Mouse (Mus musculus): ENCODE measurements around the gene Slc22a23. TPM values are rescaled to one million over a fixed set of nuclear protein-coding genes. Genes with fewer than 3 reads are reported as not detected.
A peak's percentile ranks its signal among the peaks of the same experiment; 100 is the strongest.
"Not testable (repeated sequence)": the region's sequence is repeated elsewhere in the genome, so short reads cannot be mapped to it uniquely, and the experiment has no call there.

Gene Slc22a23
- 2.6 and 3.3 TPM in 2 replicates for polyA plus RNA-seq (2015; fragmentation: Nextera tagmentation; extraction: Ambion mirVana)

- Histone ChIP-seq H3K4me3 (ENCODE audit: low read length) (peak within 1 kb of the TSS; percentile 76), H3K9me3 (ENCODE audit: low read length) (no peaks in the 10 kb centered on the region), H3K27me3 (ENCODE audit: insufficient read depth, low read length) (peaks cover 29% of the 10 kb centered on the region), H3K4me1 (ENCODE audit: insufficient read depth, low read length) (peaks cover 20% of the 10 kb centered on the region; the same call in 1 of the 2 replicates), H3K9ac (replicated peaks; ENCODE audit: low read length) (peak within 1 kb of the TSS; percentile 83), H3K36me3 (ENCODE audit: insufficient read depth, low read length) (no peaks in the 10 kb centered on the region), H3K4me2 (replicated peaks; ENCODE audit: low read depth, low read length) (peak within 1 kb of the TSS; percentile 99), H3K27ac (ENCODE audit: low read length) (no peak within 1 kb of the TSS)
- peak; percentile 87 for ATAC-seq (ENCODE audit: low FRiP score, low TSS enrichment)
- WGBS: 4% methylated on average over 50 of the region's 69 CpGs
Observed at GRCm38 (mm10) chr13:34345128-34346085, at the start of gene Slc22a23. Slc22a23 (minus strand) TSS chr13:34345182.

GRCm38 (mm10) chr13:34394305-34394704, 49.3 kb upstream of the Slc22a23 start:
- H3K27ac ChIP-seq (ENCODE audit: low read length): not testable (repeated sequence)

GRCm38 (mm10) chr13:34392376-34392775, 47.4 kb upstream of the Slc22a23 start:
- ATAC-seq (ENCODE audit: low FRiP score, low TSS enrichment): no peak
- WGBS: 84% methylated on average over 7 of the region's 7 CpGs
- H3K36me3 ChIP-seq (ENCODE audit: insufficient read depth, low read length): no peaks in the 10 kb centered on the region

More at GRCm38 (mm10) chr13:34394305-34394704, 49.3 kb upstream of the Slc22a23 start:
- not testable (repeated sequence) for H3K36me3 ChIP-seq (ENCODE audit: insufficient read depth, low read length); H3K9me3 ChIP-seq (ENCODE audit: low read length); ATAC-seq (ENCODE audit: low FRiP score, low TSS enrichment); H3K4me2 ChIP-seq (replicated peaks; ENCODE audit: low read depth, low read length); H3K27me3 ChIP-seq (ENCODE audit: insufficient read depth, low read length); H3K9ac ChIP-seq (replicated peaks; ENCODE audit: low read length); H3K4me3 ChIP-seq (ENCODE audit: low read length); H3K4me1 ChIP-seq (ENCODE audit: insufficient read depth, low read length)
- 63% methylated on average over 9 of the region's 16 CpGs for WGBS

GRCm38 (mm10) chr13:34388219-34388618, 43.2 kb upstream of the Slc22a23 start:
- Histone ChIP-seq H3K27ac (ENCODE audit: low read length) (no peak overlapping the region), H3K9ac (replicated peaks; ENCODE audit: low read length) (no peak overlapping the region), H3K27me3 (ENCODE audit: insufficient read depth, low read length) (no peaks in the 10 kb centered on the region), H3K4me3 (ENCODE audit: low read length) (no peak overlapping the region), H3K4me2 (replicated peaks; ENCODE audit: low read depth, low read length) (no peak overlapping the region), H3K4me1 (ENCODE audit: insufficient read depth, low read length) (no peaks in the 10 kb centered on the region), H3K9me3 (ENCODE audit: low read length) (no peaks in the 10 kb centered on the region), H3K36me3 (ENCODE audit: insufficient read depth, low read length) (no peaks in the 10 kb centered on the region)
- 77% methylated on average over 5 of the region's 5 CpGs for WGBS
- ATAC-seq (ENCODE audit: low FRiP score, low TSS enrichment): no peak

More at GRCm38 (mm10) chr13:34392376-34392775, 47.4 kb upstream of the Slc22a23 start:
- H3K9ac ChIP-seq (replicated peaks; ENCODE audit: low read length): no peak overlapping the region
- no peaks in the 10 kb centered on the region for H3K27me3 ChIP-seq (ENCODE audit: insufficient read depth, low read length)
- H3K4me2 ChIP-seq (replicated peaks; ENCODE audit: low read depth, low read length): no peak overlapping the region
- H3K27ac ChIP-seq (ENCODE audit: low read length): no peak overlapping the region
- H3K4me1 ChIP-seq (ENCODE audit: insufficient read depth, low read length): no peaks in the 10 kb centered on the region
- no peaks in the 10 kb centered on the region for H3K9me3 ChIP-seq (ENCODE audit: low read length)
- H3K4me3 ChIP-seq (ENCODE audit: low read length): no peak overlapping the region

DNA sequence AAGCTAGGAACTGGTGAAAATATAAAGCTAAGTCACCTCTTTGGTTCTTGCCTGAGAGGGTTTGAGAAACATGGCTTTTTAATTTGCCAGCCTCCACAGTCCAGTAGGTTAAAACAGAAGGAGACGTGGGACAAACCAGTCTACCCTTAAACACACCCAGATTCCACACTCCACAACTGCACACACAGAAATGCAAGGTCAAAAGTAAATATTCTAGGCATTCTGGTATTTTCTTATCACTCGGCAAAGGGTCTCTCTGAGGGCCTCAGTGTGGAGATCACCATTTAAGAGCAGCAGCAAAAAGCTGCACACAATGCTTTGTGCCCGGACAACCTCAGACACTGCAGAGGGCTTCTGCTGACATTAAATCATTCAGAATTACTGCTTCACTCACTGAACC, 38.4 kb upstream of the Slc22a23 start:
- WGBS: 34% methylated on average over 3 of the region's 3 CpGs
- H3K27ac ChIP-seq (ENCODE audit: low read length): no peak overlapping the region
- H3K27me3 ChIP-seq (ENCODE audit: insufficient read depth, low read length): no peaks in the 10 kb centered on the region
- no peak overlapping the region for H3K9ac ChIP-seq (replicated peaks; ENCODE audit: low read length)
- H3K36me3 ChIP-seq (ENCODE audit: insufficient read depth, low read length): no peaks in the 10 kb centered on the region
- H3K9me3 ChIP-seq (ENCODE audit: low read length): no peaks in the 10 kb centered on the region
- no peak overlapping the region for H3K4me3 ChIP-seq (ENCODE audit: low read length)
- H3K4me2 ChIP-seq (replicated peaks; ENCODE audit: low read depth, low read length): no peak overlapping the region
- no peaks in the 10 kb centered on the region for H3K4me1 ChIP-seq (ENCODE audit: insufficient read depth, low read length)
- no peak for ATAC-seq (ENCODE audit: low FRiP score, low TSS enrichment)

GRCm38 (mm10) chr13:34378926-34379325, 33.9 kb upstream of the Slc22a23 start:
- WGBS: 86% methylated on average over 3 of the region's 3 CpGs

DNA sequence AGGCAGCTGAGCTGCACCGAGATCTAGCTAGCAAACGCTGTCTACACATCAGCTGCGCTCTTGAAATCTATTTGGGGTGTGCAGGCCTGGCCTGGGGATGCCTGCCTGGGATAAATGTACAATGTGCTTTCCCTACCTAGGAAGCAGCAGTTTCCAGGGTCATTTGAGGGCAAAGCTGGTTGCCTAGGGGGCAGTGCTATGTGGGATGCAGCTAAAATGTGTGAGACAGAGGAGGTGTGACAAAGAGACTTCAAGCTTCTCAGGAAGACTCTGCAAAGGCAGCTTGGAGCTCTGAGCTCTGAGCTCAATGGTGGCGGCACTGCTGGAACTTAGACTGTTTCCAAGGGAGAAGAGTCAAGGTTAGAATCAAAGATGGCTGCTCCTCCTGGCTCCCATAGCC, 30.2 kb upstream of the Slc22a23 start:
- WGBS: 84% methylated on average over 4 of the region's 4 CpGs

More at GRCm38 (mm10) chr13:34378926-34379325, 33.9 kb upstream of the Slc22a23 start:
- Histone ChIP-seq H3K9me3 (ENCODE audit: low read length) (no peaks in the 10 kb centered on the region), H3K27ac (ENCODE audit: low read length) (no peak overlapping the region), H3K4me3 (ENCODE audit: low read length) (no peak overlapping the region), H3K4me1 (ENCODE audit: insufficient read depth, low read length) (no peaks in the 10 kb centered on the region), H3K9ac (replicated peaks; ENCODE audit: low read length) (no peak overlapping the region), H3K4me2 (replicated peaks; ENCODE audit: low read depth, low read length) (no peak overlapping the region), H3K36me3 (ENCODE audit: insufficient read depth, low read length) (no peaks in the 10 kb centered on the region), H3K27me3 (ENCODE audit: insufficient read depth, low read length) (no peaks in the 10 kb centered on the region)
- ATAC-seq (ENCODE audit: low FRiP score, low TSS enrichment): no peak

DNA sequence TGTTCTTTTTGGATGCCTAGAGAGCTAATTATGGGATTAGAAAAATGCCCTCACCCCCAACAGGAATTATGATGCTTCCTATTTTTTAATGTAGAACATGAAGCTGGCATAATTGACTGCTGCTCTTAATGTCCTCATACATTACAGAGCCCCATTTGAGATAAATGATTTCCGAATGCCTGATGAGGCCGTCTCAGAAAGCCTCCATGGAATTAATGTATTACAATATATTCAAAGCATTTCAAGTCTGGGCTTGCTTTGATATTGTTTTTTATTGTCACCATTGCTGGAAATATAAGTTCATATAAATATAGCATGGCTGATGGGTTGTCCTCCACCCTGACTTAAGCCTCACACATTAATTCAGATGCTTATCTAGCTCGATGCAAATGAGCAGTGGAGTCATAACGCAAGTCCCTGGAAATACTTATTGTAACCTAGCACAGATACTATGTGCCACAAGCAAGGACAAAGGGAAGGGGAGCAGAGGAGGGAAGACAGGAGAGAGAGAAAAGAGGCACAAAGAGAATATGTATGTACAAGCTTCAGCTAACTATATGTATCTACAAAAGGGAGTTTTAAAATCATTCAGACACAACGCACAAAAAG, 28.0 kb upstream of the Slc22a23 start:
- WGBS: 90% methylated on average over 5 of the region's 5 CpGs
- H3K4me3 ChIP-seq (ENCODE audit: low read length): no peak overlapping the region
- H3K4me2 ChIP-seq (replicated peaks; ENCODE audit: low read depth, low read length): no peak overlapping the region
- no peaks in the 10 kb centered on the region for H3K4me1 ChIP-seq (ENCODE audit: insufficient read depth, low read length)
- H3K27me3 ChIP-seq (ENCODE audit: insufficient read depth, low read length): no peaks in the 10 kb centered on the region
- ATAC-seq (ENCODE audit: low FRiP score, low TSS enrichment): no peak
- no peak overlapping the region for H3K27ac ChIP-seq (ENCODE audit: low read length)
- H3K9ac ChIP-seq (replicated peaks; ENCODE audit: low read length): no peak overlapping the region
- H3K9me3 ChIP-seq (ENCODE audit: low read length): no peaks in the 10 kb centered on the region
- no peaks in the 10 kb centered on the region for H3K36me3 ChIP-seq (ENCODE audit: insufficient read depth, low read length)

More for the DNA sequence above, 30.2 kb upstream of the Slc22a23 start:
- Histone ChIP-seq H3K9ac (replicated peaks; ENCODE audit: low read length) (no peak overlapping the region), H3K9me3 (ENCODE audit: low read length) (no peaks in the 10 kb centered on the region), H3K27ac (ENCODE audit: low read length) (no peak overlapping the region), H3K4me2 (replicated peaks; ENCODE audit: low read depth, low read length) (no peak overlapping the region), H3K4me3 (ENCODE audit: low read length) (no peak overlapping the region), H3K36me3 (ENCODE audit: insufficient read depth, low read length) (no peaks in the 10 kb centered on the region), H3K4me1 (ENCODE audit: insufficient read depth, low read length) (no peaks in the 10 kb centered on the region), H3K27me3 (ENCODE audit: insufficient read depth, low read length) (no peaks in the 10 kb centered on the region)
- ATAC-seq (ENCODE audit: low FRiP score, low TSS enrichment): no peak

DNA sequence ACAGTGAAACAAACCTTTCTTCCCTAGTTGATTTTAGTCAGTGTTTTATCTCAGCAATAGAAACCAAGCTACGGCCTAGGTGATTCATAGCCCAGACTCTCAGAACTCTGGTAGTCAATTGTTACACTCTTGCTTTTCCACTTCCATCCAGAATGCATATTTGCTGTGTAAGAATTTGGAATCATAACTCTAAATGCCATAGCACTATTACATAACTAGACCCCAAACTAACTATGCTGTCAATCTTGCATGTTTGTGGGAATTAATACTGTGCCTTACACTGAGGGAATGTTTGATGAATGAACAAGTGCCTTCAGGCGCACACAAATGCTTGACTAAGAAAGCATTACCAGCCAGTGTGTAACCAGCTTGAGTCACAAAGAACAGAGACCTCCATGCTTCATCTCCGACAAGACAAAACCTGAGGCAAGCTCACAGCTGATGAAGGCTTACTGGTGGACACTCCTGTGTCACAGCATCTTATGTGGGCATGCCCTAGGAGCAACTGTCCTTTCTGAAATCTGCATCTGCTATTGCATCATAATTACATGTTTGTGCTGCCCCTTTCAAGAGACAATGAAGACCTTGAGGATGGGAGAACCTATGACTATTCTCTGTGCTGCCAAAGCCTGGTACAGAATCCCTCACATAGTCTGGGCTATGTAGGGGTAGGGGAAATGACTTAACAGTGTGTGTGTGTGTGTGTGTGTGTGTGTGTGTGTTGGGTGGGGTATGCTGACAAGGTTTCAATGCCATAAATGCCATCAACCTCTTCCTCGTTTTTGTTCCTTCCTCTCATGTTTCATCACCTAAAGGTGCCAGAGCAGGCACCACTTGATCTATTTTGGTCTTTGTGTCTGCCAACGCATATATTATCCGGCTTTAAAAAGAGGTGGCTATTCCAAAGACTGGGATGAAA, 27.2 kb upstream of the Slc22a23 start:
- Histone ChIP-seq H3K27me3 (ENCODE audit: insufficient read depth, low read length) (no peaks in the 10 kb centered on the region), H3K27ac (ENCODE audit: low read length) (no peak overlapping the region), H3K9ac (replicated peaks; ENCODE audit: low read length) (no peak overlapping the region), H3K4me3 (ENCODE audit: low read length) (no peak overlapping the region), H3K4me2 (replicated peaks; ENCODE audit: low read depth, low read length) (no peak overlapping the region), H3K9me3 (ENCODE audit: low read length) (no peaks in the 10 kb centered on the region), H3K36me3 (ENCODE audit: insufficient read depth, low read length) (no peaks in the 10 kb centered on the region), H3K4me1 (ENCODE audit: insufficient read depth, low read length) (no peaks in the 10 kb centered on the region)
- 83% methylated on average over 6 of the region's 6 CpGs for WGBS
- ATAC-seq (ENCODE audit: low FRiP score, low TSS enrichment): no peak

Measured in kidney, embryonic 16.5 days (tissue).